Mouse (Mus musculus): Measurements from ENCODE around the gene Gm20388.
A peak's percentile ranks its signal among the peaks of the same experiment; 100 is the strongest.

Gene Gm20388

GRCm38 (mm10) chr8:120426105-120426504, 515.5 kb downstream of the Gm20388 start:
- DNase-seq: no peak

GRCm38 (mm10) chr8:120426622-120427385, 516.2 kb downstream of the Gm20388 start:
- peak; percentile 75 to 80 for DNase-seq

GRCm38 (mm10) chr8:120428492-120428891, 517.9 kb downstream of the Gm20388 start:
- no peak for DNase-seq

- DNase-seq: no peak
Observed at GRCm38 (mm10) chr8:120429116-120429515, 518.5 kb downstream of the Gm20388 start.

- DNase-seq: no peak
Observed at GRCm38 (mm10) chr8:120431042-120431441, 520.4 kb downstream of the Gm20388 start.

GRCm38 (mm10) chr8:120432438-120432837, 521.8 kb downstream of the Gm20388 start:
- no peak for DNase-seq

GRCm38 (mm10) chr8:120433143-120433542, 522.5 kb downstream of the Gm20388 start:
- no peak for DNase-seq

- DNase-seq: no peak
Observed at GRCm38 (mm10) chr8:120433734-120434133, 523.1 kb downstream of the Gm20388 start.

- no peak for DNase-seq
Observed at GRCm38 (mm10) chr8:120435781-120436180, 525.1 kb downstream of the Gm20388 start.

GRCm38 (mm10) chr8:120436491-120437030, 525.9 kb downstream of the Gm20388 start:
- no peak for DNase-seq

GRCm38 (mm10) chr8:120437207-120437606, 526.6 kb downstream of the Gm20388 start:
- DNase-seq: no peak

- no peak for DNase-seq
Observed at GRCm38 (mm10) chr8:120437666-120438395, 527.2 kb downstream of the Gm20388 start.

- DNase-seq: no peak
Observed at GRCm38 (mm10) chr8:120439309-120439708, 528.7 kb downstream of the Gm20388 start.

- no peak for DNase-seq
Observed at GRCm38 (mm10) chr8:120440739-120441138, 530.1 kb downstream of the Gm20388 start.

GRCm38 (mm10) chr8:120441637-120442036, 531.0 kb downstream of the Gm20388 start:
- no peak for DNase-seq

- DNase-seq: peak in 1 of 2 experiments; percentile 63
Observed at GRCm38 (mm10) chr8:120442306-120443003, 531.8 kb downstream of the Gm20388 start.

GRCm38 (mm10) chr8:120445249-120445648, 534.6 kb downstream of the Gm20388 start:
- DNase-seq: peak; percentile 65 to 71

- DNase-seq: no peak
Observed at GRCm38 (mm10) chr8:120448131-120448530, 537.5 kb downstream of the Gm20388 start.

GRCm38 (mm10) chr8:120449139-120449538, 538.5 kb downstream of the Gm20388 start:
- no peak for DNase-seq

GRCm38 (mm10) chr8:120449608-120450031, 539.0 kb downstream of the Gm20388 start:
- DNase-seq: no peak

GRCm38 (mm10) chr8:120452111-120452510, 541.5 kb downstream of the Gm20388 start:
- no peak for DNase-seq

GRCm38 (mm10) chr8:120454404-120454803, 543.8 kb downstream of the Gm20388 start:
- DNase-seq: no peak

- peak; percentile 43 to 66 for DNase-seq
Observed at GRCm38 (mm10) chr8:120460375-120460774, 549.7 kb downstream of the Gm20388 start.
